Mouse (Mus musculus): ENCODE data around the gene Esam. TPM values are rescaled to one million over a fixed set of nuclear protein-coding genes. Genes with fewer than 3 reads are reported as not detected.
A peak's percentile ranks its signal among the peaks of the same experiment; 100 is the strongest.

Esam gene
- 23.2 and 24.3 TPM in 2 replicates for polyA plus RNA-seq (2016; fragmentation: Nextera tagmentation; extraction: Ambion mirVana)

GRCm38 (mm10) chr9:37527396-37528224 lies at the start of gene Esam:
Esam (plus strand) TSS chr9:37528078.
- no peak for ATAC-seq (ENCODE audit: low FRiP score)
- Histone ChIP-seq H3K4me1 (peaks cover 33% of the 10 kb centered on the region), H3K9ac (no peak within 1 kb of the TSS), H3K9me3 (no peaks in the 10 kb centered on the region), H3K27ac (no peak within 1 kb of the TSS), H3K27me3 (peaks cover 71% of the 10 kb centered on the region), H3K36me3 (replicated peaks) (peaks cover 15% of the 10 kb centered on the region), H3K4me3 (replicated peaks) (peak within 1 kb of the TSS; percentile 10), H3K4me2 (no peak within 1 kb of the TSS)
- WGBS: 3% methylated on average over 41 of the region's 41 CpGs

- no peak for ATAC-seq (ENCODE audit: low FRiP score)
- Histone ChIP-seq H3K27ac (no peak overlapping the region), H3K4me3 (replicated peaks) (no peak overlapping the region), H3K9ac (no peak overlapping the region), H3K9me3 (no peaks in the 10 kb centered on the region), H3K4me2 (no peak overlapping the region), H3K4me1 (peaks cover 10% of the 10 kb centered on the region), H3K36me3 (replicated peaks) (no peaks in the 10 kb centered on the region), H3K27me3 (no peaks in the 10 kb centered on the region)
- WGBS: 80% methylated on average over 5 of the region's 5 CpGs
These were observed 42.7 kb upstream of the Esam start for GRCm38 (mm10) chr9:37485146-37485545.

- ATAC-seq (ENCODE audit: low FRiP score): no peak
- Histone ChIP-seq H3K4me2 (peak overlapping the region; percentile 69), H3K9ac (peak overlapping the region; percentile 97; the same call in 1 of the 2 replicates), H3K4me1 (peaks cover 24% of the 10 kb centered on the region), H3K4me3 (replicated peaks) (peak overlapping the region; percentile 89), H3K9me3 (no peaks in the 10 kb centered on the region), H3K36me3 (replicated peaks) (peaks cover 5% of the 10 kb centered on the region; the same call in 1 of the 2 replicates), H3K27ac (peak overlapping the region; percentile 98), H3K27me3 (no peaks in the 10 kb centered on the region)
- WGBS: 38% methylated on average over 4 of the region's 4 CpGs
These were observed 39.8 kb upstream of the Esam start for GRCm38 (mm10) chr9:37488041-37488440.

- peaks cover 24% of the 10 kb centered on the region for H3K4me1 ChIP-seq
- no peaks in the 10 kb centered on the region for H3K27me3 ChIP-seq
- H3K4me2 ChIP-seq: peak within 1 kb of the TSS; percentile 69
- H3K9me3 ChIP-seq: no peaks in the 10 kb centered on the region
- H3K4me3 ChIP-seq (replicated peaks): peak within 1 kb of the TSS; percentile 89
- H3K27ac ChIP-seq: peak within 1 kb of the TSS; percentile 98
- peak within 1 kb of the TSS; percentile 97 for H3K9ac ChIP-seq
- WGBS: under 1% methylated on average over 43 of the region's 44 CpGs
- H3K36me3 ChIP-seq (replicated peaks): peaks cover 11% of the 10 kb centered on the region
- ATAC-seq (ENCODE audit: low FRiP score): peak; percentile 97
These were observed 39.1 kb upstream of the Esam start, which contains the start of gene Msantd2 for GRCm38 (mm10) chr9:37488611-37489396. Msantd2 (plus strand) TSS chr9:37489319.

- Histone ChIP-seq H3K27ac (peak overlapping the region; percentile 98), H3K9ac (peak overlapping the region; percentile 97), H3K4me2 (peak overlapping the region; percentile 69), H3K9me3 (no peaks in the 10 kb centered on the region), H3K36me3 (replicated peaks) (peaks cover 15% of the 10 kb centered on the region), H3K4me1 (peaks cover 24% of the 10 kb centered on the region), H3K27me3 (no peaks in the 10 kb centered on the region), H3K4me3 (replicated peaks) (peak overlapping the region; percentile 89)
- peak; percentile 82 for ATAC-seq (ENCODE audit: low FRiP score)
- under 1% methylated on average over 56 of the region's 75 CpGs for WGBS
These were observed 38.3 kb upstream of the Esam start for GRCm38 (mm10) chr9:37489446-37490120.

- H3K9me3 ChIP-seq: no peaks in the 10 kb centered on the region
- peaks cover 7% of the 10 kb centered on the region for H3K4me1 ChIP-seq
- no peak for ATAC-seq (ENCODE audit: low FRiP score)
- H3K4me2 ChIP-seq: no peak overlapping the region
- H3K36me3 ChIP-seq (replicated peaks): peaks cover 22% of the 10 kb centered on the region
- no peak overlapping the region for H3K4me3 ChIP-seq (replicated peaks)
- no peaks in the 10 kb centered on the region for H3K27me3 ChIP-seq
- 59% methylated on average over 3 of the region's 3 CpGs for WGBS
- no peak overlapping the region for H3K9ac ChIP-seq
- no peak overlapping the region for H3K27ac ChIP-seq
These were observed 32.1 kb upstream of the Esam start for GRCm38 (mm10) chr9:37495761-37496160.

GRCm38 (mm10) chr9:37496325-37496724 lies 31.6 kb upstream of the Esam start:
- H3K27ac ChIP-seq: no peak overlapping the region
- H3K4me1 ChIP-seq: 0 out of 2 replicates have a peak, but pooled peaks cover 3% of the 10 kb centered on the region
- no peak overlapping the region for H3K4me2 ChIP-seq
- H3K9me3 ChIP-seq: no peaks in the 10 kb centered on the region
- ATAC-seq (ENCODE audit: low FRiP score): no peak
- no peak overlapping the region for H3K4me3 ChIP-seq (replicated peaks)
- H3K36me3 ChIP-seq (replicated peaks): peaks cover 22% of the 10 kb centered on the region
- H3K9ac ChIP-seq: no peak overlapping the region
- H3K27me3 ChIP-seq: no peaks in the 10 kb centered on the region

- H3K4me1 ChIP-seq: no peaks in the 10 kb centered on the region
- no peak overlapping the region for H3K27ac ChIP-seq
- H3K4me3 ChIP-seq (replicated peaks): no peak overlapping the region
- H3K4me2 ChIP-seq: no peak overlapping the region
- H3K36me3 ChIP-seq (replicated peaks): peaks cover 7% of the 10 kb centered on the region
- WGBS: 75% methylated on average over 3 of the region's 3 CpGs
- no peaks in the 10 kb centered on the region for H3K9me3 ChIP-seq
- H3K9ac ChIP-seq: no peak overlapping the region
- ATAC-seq (ENCODE audit: low FRiP score): no peak
- no peaks in the 10 kb centered on the region for H3K27me3 ChIP-seq
These were observed 27.7 kb upstream of the Esam start for GRCm38 (mm10) chr9:37500201-37500600.

- Histone ChIP-seq H3K4me3 (replicated peaks) (no peak overlapping the region), H3K4me1 (no peaks in the 10 kb centered on the region), H3K9me3 (no peaks in the 10 kb centered on the region), H3K4me2 (no peak overlapping the region), H3K36me3 (replicated peaks) (peaks cover 7% of the 10 kb centered on the region), H3K27me3 (no peaks in the 10 kb centered on the region), H3K27ac (no peak overlapping the region), H3K9ac (no peak overlapping the region)
- no peak for ATAC-seq (ENCODE audit: low FRiP score)
- WGBS: 97% methylated on average over 1 of the region's 1 CpGs
These were observed 26.7 kb upstream of the Esam start for GRCm38 (mm10) chr9:37501170-37501569.

GRCm38 (mm10) chr9:37504348-37504747 lies 23.5 kb upstream of the Esam start:
- Histone ChIP-seq H3K27me3 (no peaks in the 10 kb centered on the region), H3K4me1 (peaks cover 8% of the 10 kb centered on the region; the same call in 1 of the 2 replicates), H3K4me3 (replicated peaks) (no peak overlapping the region), H3K36me3 (replicated peaks) (peaks cover 7% of the 10 kb centered on the region), H3K9ac (no peak overlapping the region), H3K9me3 (no peaks in the 10 kb centered on the region), H3K4me2 (no peak overlapping the region), H3K27ac (no peak overlapping the region)
- ATAC-seq (ENCODE audit: low FRiP score): no peak

- Histone ChIP-seq H3K36me3 (replicated peaks) (no peaks in the 10 kb centered on the region; the same call in 1 of the 2 replicates), H3K4me3 (replicated peaks) (no peak overlapping the region), H3K27me3 (no peaks in the 10 kb centered on the region), H3K4me1 (peaks cover 8% of the 10 kb centered on the region; the same call in 1 of the 2 replicates), H3K9me3 (no peaks in the 10 kb centered on the region), H3K9ac (no peak overlapping the region), H3K27ac (no peak overlapping the region), H3K4me2 (no peak overlapping the region)
- no peak for ATAC-seq (ENCODE audit: low FRiP score)
- WGBS: 88% methylated on average over 1 of the region's 1 CpGs
These were observed 21.9 kb upstream of the Esam start for GRCm38 (mm10) chr9:37506023-37506422.

- H3K4me2 ChIP-seq: no peak overlapping the region
- H3K4me1 ChIP-seq: peaks cover 8% of the 10 kb centered on the region; the same call in 1 of the 2 replicates
- no peaks in the 10 kb centered on the region for H3K27me3 ChIP-seq
- no peak for ATAC-seq (ENCODE audit: low FRiP score)
- no peaks in the 10 kb centered on the region; the same call in 1 of the 2 replicates for H3K36me3 ChIP-seq (replicated peaks)
- no peaks in the 10 kb centered on the region for H3K9me3 ChIP-seq
- H3K9ac ChIP-seq: no peak overlapping the region
- H3K27ac ChIP-seq: no peak overlapping the region
- WGBS: 93% methylated on average over 2 of the region's 2 CpGs
- no peak overlapping the region for H3K4me3 ChIP-seq (replicated peaks)
These were observed 15.8 kb upstream of the Esam start for GRCm38 (mm10) chr9:37512097-37512496.

Data from forebrain, embryonic 12.5 days (tissue).